Mouse (Mus musculus) macrophage (primary cell): ENCODE measurements around the gene Dnaaf2. TPM values are rescaled to one million over a fixed set of nuclear protein-coding genes. Genes with fewer than 3 reads are reported as not detected.
A peak's percentile ranks its signal among the peaks of the same experiment; 100 is the strongest.

ENCODE experiments used
- H3K27ac ChIP-seq: fragments of 350-480 bp; formaldehyde crosslinking; 2 replicates; pipeline ENCODE4 v1.9.0; 2021
- H3K36me3 ChIP-seq: fragments of 350-480 bp; formaldehyde crosslinking; 2 replicates; pipeline ENCODE4 v1.9.0; 2021; ENCODE audit errors: inconsistent target
- H3K4me3 ChIP-seq: fragments of 350-480 bp; formaldehyde crosslinking; 2 replicates; pipeline ENCODE4 v1.9.0; 2021; ENCODE audit errors: inconsistent target
- H3K79me2 ChIP-seq: fragments of 350-480 bp; formaldehyde crosslinking; 2 replicates; pipeline ENCODE4 v1.9.0; 2021; ENCODE audit errors: inconsistent target
- WGBS: methylation state at CpG from one replicate; pipeline ENCODE4 v1.1.7; 2026; ENCODE audit warnings: inconsistent platforms; ENCODE audit not compliant: missing documents; 5-methylcytosine and 5-hydroxymethylcytosine counted together
- polyA plus RNA-seq: library from polyadenylated mRNA; stranded (reverse); fragments of 250-400 nt; gene quantifications from 3 replicates; pipeline ENCODE4 v1.2.4, GENCODE M21; 2018; ENCODE audit warnings: inconsistent platforms
- total RNA-seq, 78 experiments: library from RNA; depleted of rRNA; stranded (reverse); fragments of 250-400 nt; gene quantifications; 1 replicate in 9 of 78; 2 replicates in 24 of 78; 3 replicates in 43 of 78; 4 replicates in 2 of 78; pipeline ENCODE4 v1.2.4; 2018; ENCODE audit warnings: inconsistent platforms in 56 of 78

Gene Dnaaf2
- 1 to 10 TPM in 9 of 26 experiments, under 1 TPM in 9, not detected in 8; 0.26 to 2.4 (median 1.0) TPM for total RNA-seq (2018; cell fraction: chromatin; rRNA removed)
- 1 to 10 TPM in 19 of 26 experiments, under 1 TPM in 7; 0.43 to 3.1 (median 1.6) TPM for total RNA-seq (2018; cell fraction: cytosol; rRNA removed)
- 1 to 10 TPM in 13 of 26 experiments, under 1 TPM in 11, not detected in 2; 0.17 to 4.1 (median 1.1) TPM for total RNA-seq (2018; cell fraction: nucleus; rRNA removed)
- polyA plus RNA-seq = 1.5 to 3.6 TPM (median 2.6 TPM) in 3 replicates

- 3% methylated on average over 18 of the region's 18 CpGs for WGBS
- Histone ChIP-seq H3K79me2 (peaks cover 44% of the 10 kb centered on the region), H3K36me3 (no peaks in the 10 kb centered on the region), H3K4me3 (peak within 1 kb of the TSS; percentile 85), H3K27ac (peak within 1 kb of the TSS; percentile 45)
Measured at GRCm38 (mm10) chr12:69198164-69198535, at the start of gene Dnaaf2. TSS of gene Dnaaf2 (minus strand) at chr12:69198429.

GRCm38 (mm10) chr12:69241771-69242431 lies 43.7 kb upstream of the Dnaaf2 start:
- H3K36me3 ChIP-seq = no peaks in the 10 kb centered on the region
- H3K27ac ChIP-seq = 0 out of 2 replicates have a peak overlapping the region, but pooled peaks have one; percentile 22
- H3K4me3 ChIP-seq = peak overlapping the region; percentile 53
- no peaks in the 10 kb centered on the region for H3K79me2 ChIP-seq
- 0% methylated on average over 39 of the region's 64 CpGs for WGBS

- peak overlapping the region; percentile 34 for H3K4me3 ChIP-seq
- no peaks in the 10 kb centered on the region for H3K79me2 ChIP-seq
- H3K36me3 ChIP-seq = no peaks in the 10 kb centered on the region
- no peak overlapping the region for H3K27ac ChIP-seq
- WGBS = 0% methylated on average over 3 of the region's 3 CpGs
Measured at GRCm38 (mm10) chr12:69241405-69241770, 43.2 kb upstream of the Dnaaf2 start.

GRCm38 (mm10) chr12:69240876-69241275 lies 42.6 kb upstream of the Dnaaf2 start, which contains the start of gene Klhdc1:
TSS of gene Klhdc1 (plus strand) at chr12:69241176.
- H3K79me2 ChIP-seq = no peaks in the 10 kb centered on the region
- H3K27ac ChIP-seq = 0 out of 2 replicates have a peak within 1 kb of the TSS, but pooled peaks have one; percentile 22
- H3K36me3 ChIP-seq = no peaks in the 10 kb centered on the region
- 54% methylated on average over 6 of the region's 6 CpGs for WGBS
- peak within 1 kb of the TSS; percentile 53 for H3K4me3 ChIP-seq

- Histone ChIP-seq H3K79me2 (no peaks in the 10 kb centered on the region), H3K4me3 (no peak overlapping the region), H3K27ac (no peak overlapping the region), H3K36me3 (no peaks in the 10 kb centered on the region)
- WGBS = 55% methylated on average over 3 of the region's 3 CpGs
Measured at GRCm38 (mm10) chr12:69238284-69238683, 40.1 kb upstream of the Dnaaf2 start.

GRCm38 (mm10) chr12:69235782-69236181 lies 37.6 kb upstream of the Dnaaf2 start:
- Histone ChIP-seq H3K36me3 (no peaks in the 10 kb centered on the region), H3K4me3 (no peak overlapping the region), H3K27ac (no peak overlapping the region), H3K79me2 (no peaks in the 10 kb centered on the region)
- 96% methylated on average over 6 of the region's 6 CpGs for WGBS

- H3K27ac ChIP-seq = no peak overlapping the region
- WGBS = 64% methylated on average over 2 of the region's 2 CpGs
- H3K4me3 ChIP-seq = no peak overlapping the region
- H3K79me2 ChIP-seq = peaks cover 10% of the 10 kb centered on the region; the same call in 1 of the 2 replicates
- no peaks in the 10 kb centered on the region for H3K36me3 ChIP-seq
Measured at GRCm38 (mm10) chr12:69229251-69229650, 31.0 kb upstream of the Dnaaf2 start.

GRCm38 (mm10) chr12:69227776-69228466 lies 29.7 kb upstream of the Dnaaf2 start, which contains the start of gene Pole2:
TSS of gene Pole2 (minus strand) at chr12:69228195.
- peak within 1 kb of the TSS; percentile 45 for H3K27ac ChIP-seq
- no peaks in the 10 kb centered on the region for H3K36me3 ChIP-seq
- WGBS = under 1% methylated on average over 37 of the region's 37 CpGs
- peak within 1 kb of the TSS; percentile 53 for H3K4me3 ChIP-seq
- H3K79me2 ChIP-seq = peaks cover 10% of the 10 kb centered on the region; the same call in 1 of the 2 replicates

GRCm38 (mm10) chr12:69220613-69221277 lies 22.5 kb upstream of the Dnaaf2 start:
- H3K79me2 ChIP-seq = no peaks in the 10 kb centered on the region
- WGBS = 94% methylated on average over 19 of the region's 19 CpGs
- H3K4me3 ChIP-seq = no peak overlapping the region
- no peaks in the 10 kb centered on the region for H3K36me3 ChIP-seq
- no peak overlapping the region for H3K27ac ChIP-seq

GRCm38 (mm10) chr12:69216587-69216986 lies 18.4 kb upstream of the Dnaaf2 start:
- Histone ChIP-seq H3K36me3 (no peaks in the 10 kb centered on the region), H3K79me2 (no peaks in the 10 kb centered on the region), H3K27ac (no peak overlapping the region), H3K4me3 (no peak overlapping the region)
- WGBS = 89% methylated on average over 7 of the region's 7 CpGs

- Histone ChIP-seq H3K27ac (no peak overlapping the region), H3K36me3 (no peaks in the 10 kb centered on the region)
- WGBS = 80% methylated on average over 3 of the region's 3 CpGs
Measured at GRCm38 (mm10) chr12:69215000-69215785, 17.0 kb upstream of the Dnaaf2 start.

GRCm38 (mm10) chr12:69214393-69214792 lies 16.2 kb upstream of the Dnaaf2 start:
- Histone ChIP-seq H3K27ac (no peak overlapping the region), H3K36me3 (no peaks in the 10 kb centered on the region), H3K4me3 (no peak overlapping the region), H3K79me2 (no peaks in the 10 kb centered on the region)
- WGBS = 39% methylated on average over 7 of the region's 7 CpGs

More at GRCm38 (mm10) chr12:69215000-69215785, 17.0 kb upstream of the Dnaaf2 start:
- Histone ChIP-seq H3K4me3 (no peak overlapping the region), H3K79me2 (no peaks in the 10 kb centered on the region)

GRCm38 (mm10) chr12:69213186-69213777 lies 15.1 kb upstream of the Dnaaf2 start:
- WGBS = 97% methylated on average over 9 of the region's 13 CpGs
- Histone ChIP-seq H3K79me2 (no peaks in the 10 kb centered on the region), H3K4me3 (no peak overlapping the region), H3K27ac (no peak overlapping the region), H3K36me3 (no peaks in the 10 kb centered on the region)
